Mouse (Mus musculus) stomach, postnatal 0 days (tissue): ENCODE data around the gene Mal. TPM values are rescaled to one million over a fixed set of nuclear protein-coding genes. Genes with fewer than 3 reads are reported as not detected.

Experiments
- ATAC-seq: fragments of 200-750 bp; cut with Nextera tagmentation; 2 replicates; pipeline ENCODE4 v1.8.0; 2017; ENCODE audit not compliant: low FRiP score, low TSS enrichment
- DNase-seq: peaks from one replicate; pipeline ENCODE4 v3.0.0-alpha.2; 2016; ENCODE audit warnings: low spot score
- H3K27ac ChIP-seq: fragments of 300-500 bp; sonication (generic); replicated peaks from 2 replicates; pipeline ENCODE4 v1.5.1; 2014; ENCODE audit warnings: mild to moderate bottlenecking, control low read depth
- H3K27me3 ChIP-seq: fragments of 300-500 bp; sonication (generic); 2 replicates; pipeline ENCODE4 v1.6.1; 2014; ENCODE audit warnings: low read length; ENCODE audit not compliant: control insufficient read depth, insufficient read depth
- H3K36me3 ChIP-seq: fragments of 300-500 bp; sonication (generic); 2 replicates; pipeline ENCODE4 v1.6.1; 2014; ENCODE audit warnings: low read length, mixed read lengths; ENCODE audit not compliant: control insufficient read depth, insufficient read depth
- H3K4me1 ChIP-seq: fragments of 300-500 bp; sonication (generic); replicated peaks from 2 replicates; pipeline ENCODE4 v1.6.1; 2014; ENCODE audit warnings: antibody characterized with exemption; ENCODE audit not compliant: control insufficient read depth, insufficient read depth
- H3K4me2 ChIP-seq: fragments of 300-500 bp; sonication (generic); replicated peaks from 2 replicates; pipeline ENCODE4 v1.6.1; 2014; ENCODE audit warnings: low read depth, mild to moderate bottlenecking, control low read depth, moderate library complexity
- H3K4me3 ChIP-seq: fragments of 300-500 bp; sonication (generic); 2 replicates; pipeline ENCODE4 v1.5.1; 2014; ENCODE audit warnings: low read depth, low read length, control low read depth
- H3K9ac ChIP-seq: fragments of 300-500 bp; sonication (generic); 2 replicates; pipeline ENCODE4 v1.6.1; 2014; ENCODE audit warnings: mild to moderate bottlenecking, low read length, control low read depth, mixed read lengths
- H3K9me3 ChIP-seq: fragments of 300-500 bp; sonication (generic); 2 replicates; pipeline ENCODE4 v1.6.1; 2016; ENCODE audit warnings: low read length; ENCODE audit not compliant: control insufficient read depth
- CTCF ChIP-seq: IDR thresholded peaks from 2 replicates; pipeline ENCODE4 v1.5.1; 2016; ENCODE audit warnings: antibody characterized with exemption, low read depth, mild to moderate bottlenecking, moderate library complexity
- EP300 ChIP-seq: optimal IDR thresholded peaks from 2 replicates; pipeline ENCODE3; 2016; ENCODE audit warnings: antibody characterized with exemption
- WGBS: fragments of 180-500 bp; shearing (Covaris S2); extraction: QIAGEN DNeasy Blood & Tissue Kit; methylation state at CpG from one replicate; pipeline ENCODE4 v1.1.7; 2014; 5-methylcytosine and 5-hydroxymethylcytosine counted together
- polyA plus RNA-seq: library from polyadenylated mRNA; unstranded; fragments of >200 nt; fragmentation: Nextera tagmentation; extraction: Ambion mirVana; gene quantifications from 2 replicates; pipeline ENCODE4 v1.2.1, GENCODE M21; 2015

The Mal gene
- polyA plus RNA-seq, 1 experiment from 2014 or later = 192 TPM

DNA sequence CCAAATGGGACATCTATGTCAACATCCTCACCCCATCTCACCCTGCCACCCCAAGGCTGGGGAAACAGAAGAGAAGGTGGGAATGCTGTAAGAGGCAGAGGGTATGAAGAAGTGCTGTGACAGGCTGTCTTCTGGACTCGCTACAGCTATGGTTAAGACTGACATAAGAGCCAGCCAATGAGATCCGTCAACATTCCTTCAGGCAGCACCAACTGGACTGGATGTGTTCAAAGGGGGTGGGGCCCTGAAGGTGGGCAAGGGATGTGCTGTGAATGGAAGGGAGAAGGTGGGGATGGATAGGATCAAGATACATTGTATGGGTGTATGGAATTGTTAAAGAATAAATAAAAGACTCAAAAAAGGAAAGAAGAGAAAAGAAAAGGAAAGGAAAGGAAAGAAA is 23.9 kb downstream of the Mal start:
- H3K36me3 ChIP-seq = no peaks in the 10 kb centered on the region
- no peak overlapping the region for H3K27ac ChIP-seq
- H3K4me1 ChIP-seq = no peaks in the 10 kb centered on the region
- no peak for ATAC-seq
- no peaks in the 10 kb centered on the region for H3K27me3 ChIP-seq
- no peak for TF ChIP-seq CTCF
- TF ChIP-seq EP300 = no peak
- H3K9me3 ChIP-seq = no peaks in the 10 kb centered on the region
- 55% methylated on average over 2 of the region's 2 CpGs for WGBS
- H3K4me3 ChIP-seq = no peak overlapping the region
- H3K4me2 ChIP-seq = no peak overlapping the region
- H3K9ac ChIP-seq = no peak overlapping the region
- DNase-seq = no peak

DNA sequence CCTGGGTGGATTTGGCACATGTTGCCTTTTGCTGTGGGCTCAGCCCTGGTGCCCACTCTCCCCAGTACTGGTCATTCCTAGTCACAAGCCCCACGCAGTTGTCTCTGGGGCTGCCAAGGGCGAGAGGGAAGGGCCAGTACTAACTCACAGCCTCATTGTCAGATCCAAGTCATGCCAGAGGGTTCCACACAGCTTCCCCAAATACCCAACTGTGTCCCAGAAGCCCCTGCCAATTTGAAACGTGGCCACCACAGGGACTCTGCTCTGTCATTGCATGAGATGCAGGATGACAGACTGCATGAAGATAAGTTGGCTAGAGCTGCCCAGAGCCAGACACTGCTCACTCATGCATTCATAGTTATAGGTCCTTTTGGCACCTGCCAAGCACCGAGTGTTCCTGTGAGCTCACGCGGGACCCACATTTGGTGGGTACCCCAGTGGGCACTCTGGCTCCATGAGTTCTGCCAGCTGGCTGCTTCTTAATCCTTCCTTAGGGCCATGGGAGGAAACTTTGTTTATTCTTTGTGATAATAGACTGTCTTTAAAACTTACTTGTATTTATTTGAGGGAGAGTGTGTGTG is 28.4 kb downstream of the Mal start:
- TF ChIP-seq EP300 (no peak), CTCF (no peak)
- H3K27ac ChIP-seq = no peak overlapping the region
- H3K4me1 ChIP-seq = no peaks in the 10 kb centered on the region
- H3K9ac ChIP-seq = no peak overlapping the region
- no peak overlapping the region for H3K4me3 ChIP-seq
- no peak overlapping the region for H3K4me2 ChIP-seq
- 78% methylated on average over 6 of the region's 6 CpGs for WGBS
- no peaks in the 10 kb centered on the region for H3K27me3 ChIP-seq
- no peaks in the 10 kb centered on the region for H3K36me3 ChIP-seq
- no peaks in the 10 kb centered on the region for H3K9me3 ChIP-seq
- ATAC-seq = no peak
- no peak for DNase-seq

DNA sequence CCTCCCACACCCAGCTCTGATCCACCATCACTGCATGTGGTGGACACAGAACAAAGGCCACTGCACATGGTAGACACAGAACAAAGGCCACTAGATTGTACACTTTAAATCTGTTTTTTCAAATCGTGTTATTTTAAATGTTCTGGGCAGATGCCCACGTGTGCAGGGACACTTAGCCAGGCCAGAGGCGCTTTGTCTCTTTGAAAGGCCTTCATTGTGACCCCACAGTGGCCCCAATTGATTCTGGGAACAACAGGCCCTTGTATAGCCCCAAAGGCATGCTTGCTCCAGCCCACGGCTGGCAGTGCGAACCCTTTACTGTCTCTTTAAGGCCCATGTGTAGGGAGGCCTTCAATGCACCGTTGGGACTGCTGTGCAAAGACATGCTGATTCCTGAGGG is 29.1 kb downstream of the Mal start:
- no peak overlapping the region for H3K4me2 ChIP-seq
- DNase-seq = no peak

DNA sequence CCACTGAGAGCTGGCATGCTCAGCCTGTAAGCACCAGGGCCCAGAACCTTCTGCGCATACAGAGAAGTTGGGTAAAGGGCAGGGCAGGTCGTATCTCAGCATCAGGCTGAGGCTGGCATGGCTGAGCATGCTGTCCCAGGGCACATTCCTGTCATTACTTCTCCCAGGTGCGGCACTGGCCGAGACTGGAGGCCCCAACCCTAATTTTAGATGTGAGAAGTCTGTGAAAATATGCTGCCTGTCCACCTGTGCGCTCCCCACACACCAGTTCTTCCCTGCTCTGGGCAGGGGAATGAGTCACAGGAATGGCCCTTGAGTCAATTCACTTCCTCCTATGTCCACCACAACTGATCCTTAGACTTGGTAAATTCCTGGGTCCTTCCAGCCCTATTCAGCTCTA is 30.8 kb downstream of the Mal start:
- Histone ChIP-seq H3K9me3 (no peaks in the 10 kb centered on the region), H3K9ac (no peak overlapping the region), H3K4me1 (no peaks in the 10 kb centered on the region), H3K4me2 (no peak overlapping the region), H3K27me3 (no peaks in the 10 kb centered on the region), H3K27ac (peak overlapping the region; percentile 63), H3K36me3 (no peaks in the 10 kb centered on the region), H3K4me3 (no peak overlapping the region)
- TF ChIP-seq EP300 (peak; percentile 49), CTCF (no peak)
- ATAC-seq = peak; percentile 96
- DNase-seq = peak; percentile 63
- 46% methylated on average over 5 of the region's 5 CpGs for WGBS

More for the DNA sequence above, 29.1 kb downstream of the Mal start:
- ATAC-seq = no peak
- Histone ChIP-seq H3K36me3 (no peaks in the 10 kb centered on the region), H3K9me3 (no peaks in the 10 kb centered on the region), H3K4me1 (no peaks in the 10 kb centered on the region), H3K4me3 (no peak overlapping the region), H3K27ac (no peak overlapping the region), H3K9ac (no peak overlapping the region), H3K27me3 (no peaks in the 10 kb centered on the region)
- 63% methylated on average over 6 of the region's 6 CpGs for WGBS
- TF ChIP-seq EP300 = no peak
- TF ChIP-seq CTCF = no peak

DNA sequence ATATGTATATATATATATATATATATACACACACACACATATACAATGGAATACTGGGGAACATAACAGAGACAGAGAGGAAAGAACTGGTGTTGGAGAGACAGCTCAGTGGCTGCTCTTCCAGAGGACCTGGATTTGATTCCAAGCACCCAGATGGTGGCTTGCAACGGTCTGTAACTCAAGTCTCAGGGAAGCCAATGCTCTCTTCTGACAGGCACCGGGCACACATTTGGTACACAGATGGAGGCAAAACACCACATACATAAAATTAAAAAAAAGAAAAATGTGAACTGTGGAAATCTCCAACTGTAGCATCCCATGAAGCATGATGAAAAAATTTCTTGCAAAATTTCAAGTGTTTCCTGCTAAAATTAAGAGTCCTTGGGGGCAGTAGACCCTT is 31.7 kb downstream of the Mal start:
- H3K9me3 ChIP-seq = no peaks in the 10 kb centered on the region
- no peak for TF ChIP-seq CTCF
- no peak for TF ChIP-seq EP300
- DNase-seq = no peak
- no peaks in the 10 kb centered on the region for H3K27me3 ChIP-seq
- no peak overlapping the region for H3K4me2 ChIP-seq
- H3K9ac ChIP-seq = no peak overlapping the region
- H3K36me3 ChIP-seq = no peaks in the 10 kb centered on the region
- no peak overlapping the region for H3K4me3 ChIP-seq
- H3K27ac ChIP-seq = no peak overlapping the region
- 87% methylated on average over 2 of the region's 2 CpGs for WGBS
- no peaks in the 10 kb centered on the region for H3K4me1 ChIP-seq
- no peak for ATAC-seq

DNA sequence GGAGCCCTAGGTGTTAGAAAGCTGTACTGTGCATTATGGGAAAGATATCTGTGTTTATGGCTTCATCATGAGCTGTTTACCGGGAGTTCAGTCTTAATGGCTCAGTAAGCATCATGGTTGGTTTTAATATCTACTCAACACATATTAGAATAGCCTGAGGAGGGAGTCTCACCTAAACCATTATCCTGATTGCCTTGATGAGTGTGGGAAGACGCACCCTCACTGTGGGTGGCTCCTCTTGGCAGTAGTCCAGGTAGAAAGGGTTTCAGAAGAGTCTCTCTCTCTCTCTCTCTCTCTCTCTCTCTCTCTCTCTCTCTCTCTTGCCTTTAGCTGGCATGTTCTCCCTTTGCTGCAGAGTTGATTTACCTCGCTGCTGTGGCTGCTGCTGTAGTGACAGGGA is 34.4 kb downstream of the Mal start:
- ATAC-seq (no peak), DNase-seq (no peak)
- H3K4me1 ChIP-seq = no peaks in the 10 kb centered on the region
- H3K9me3 ChIP-seq = no peaks in the 10 kb centered on the region
- WGBS = 47% methylated on average over 3 of the region's 3 CpGs
- no peaks in the 10 kb centered on the region for H3K27me3 ChIP-seq
- no peaks in the 10 kb centered on the region for H3K36me3 ChIP-seq
- TF ChIP-seq CTCF = no peak
- no peak for TF ChIP-seq EP300
- no peak overlapping the region for H3K4me2 ChIP-seq
- H3K4me3 ChIP-seq = no peak overlapping the region
- no peak overlapping the region for H3K27ac ChIP-seq
- H3K9ac ChIP-seq = no peak overlapping the region
